Mouse (Mus musculus) retina, adult 2 months (tissue): ENCODE measurements around the gene Gtf2a2.

Experiments
- DNase-seq: peaks from one replicate; pipeline ENCODE4 v3.0.0-alpha.2; 2012; ENCODE audit warnings: low read depth, low spot score

The Gtf2a2 gene

GRCm38 (mm10) chr9:70053411-70053810 is 41.1 kb downstream of the Gtf2a2 start:
- DNase-seq, result no peak

DNA sequence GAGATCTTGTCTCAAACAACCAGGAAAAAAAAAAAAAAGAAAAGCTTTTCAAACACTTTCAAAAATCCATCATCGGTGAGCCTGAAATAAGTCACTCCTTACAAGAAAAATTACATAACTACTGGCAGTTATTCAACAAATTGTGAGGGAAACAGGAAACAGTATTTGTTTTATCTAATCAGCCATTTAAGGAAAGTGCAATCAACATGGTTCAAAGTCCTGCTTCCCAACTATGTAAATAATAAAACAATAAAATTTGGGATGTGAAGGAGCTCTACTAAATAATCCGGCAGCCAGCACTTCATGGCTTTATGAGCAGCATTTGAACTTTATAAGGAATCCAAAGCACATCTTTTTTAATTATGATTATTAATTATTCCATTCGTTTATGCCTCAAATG is 49.7 kb downstream of the Gtf2a2 start:
- no peak for DNase-seq

DNA sequence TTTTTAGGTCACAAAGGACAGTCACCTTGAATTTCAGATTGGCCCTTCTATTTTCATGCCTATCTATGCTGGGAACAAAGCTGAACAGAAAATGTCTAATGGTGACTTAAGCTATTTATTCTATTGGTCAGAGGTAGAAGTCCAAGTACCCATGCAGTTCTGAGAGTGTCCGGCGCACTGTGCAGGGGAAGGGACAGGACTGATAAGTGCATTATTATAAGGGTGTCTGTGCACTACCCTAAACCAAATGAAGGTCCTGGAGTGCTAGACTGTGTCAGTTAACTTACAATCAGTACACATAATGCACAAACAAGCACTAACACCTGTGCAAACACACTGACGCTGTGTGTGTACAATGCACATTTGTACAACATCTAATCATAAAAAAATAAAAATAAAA is 55.1 kb downstream of the Gtf2a2 start:
- DNase-seq, result no peak

DNA sequence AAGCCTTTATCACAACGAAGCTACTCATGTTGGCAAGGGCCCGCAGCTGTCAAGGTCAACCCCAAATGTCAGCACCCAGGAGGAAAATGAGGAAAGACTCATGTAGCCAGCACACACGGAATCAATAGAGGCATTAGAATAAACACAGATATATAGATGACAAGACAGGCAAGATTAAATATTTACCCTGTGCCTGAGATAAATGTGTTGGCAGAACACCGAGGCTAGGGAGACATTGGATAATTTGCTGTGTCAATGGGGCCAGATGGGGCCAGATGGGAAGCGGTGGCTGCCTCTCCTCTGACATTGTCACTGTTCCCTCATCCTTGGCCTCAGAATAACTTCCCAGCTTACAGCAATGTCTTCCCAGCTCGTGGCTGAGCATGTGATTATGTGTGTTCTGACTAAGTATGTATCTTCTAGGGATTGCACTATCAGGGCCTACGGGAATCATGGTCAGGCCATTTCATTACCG is 57.6 kb downstream of the Gtf2a2 start:
- no peak for DNase-seq

DNA sequence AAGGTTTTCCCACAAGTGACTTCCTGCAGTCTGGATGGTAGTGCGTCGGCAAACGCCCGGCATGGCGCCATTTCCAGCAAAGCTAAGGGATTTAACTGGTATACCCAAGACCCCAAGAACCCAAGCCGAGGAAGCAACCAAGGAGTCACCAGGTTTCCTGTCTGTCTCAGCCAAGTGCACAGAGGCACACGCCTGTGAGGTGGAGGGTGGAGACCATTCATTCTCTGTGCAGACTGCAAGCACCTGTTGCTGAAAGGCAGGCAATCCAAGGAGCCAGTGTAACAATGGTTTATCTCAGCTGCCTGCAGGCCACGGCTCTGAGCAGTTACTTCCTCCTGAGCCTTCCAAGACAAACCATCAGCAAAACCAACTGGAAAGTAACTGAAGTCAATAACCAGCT is 60.0 kb downstream of the Gtf2a2 start:
- no peak for DNase-seq
